Mouse (Mus musculus) stomach, postnatal 0 days (tissue): ENCODE data around the gene Gle1. TPM values are rescaled to one million over a fixed set of nuclear protein-coding genes. Genes with fewer than 3 reads are reported as not detected.

ENCODE experiments used
- ATAC-seq: fragments of 200-750 bp; cut with Nextera tagmentation; 2 replicates; pipeline ENCODE4 v1.8.0; 2017; ENCODE audit not compliant: low FRiP score, low TSS enrichment
- DNase-seq: peaks from one replicate; pipeline ENCODE4 v3.0.0-alpha.2; 2016; ENCODE audit warnings: low spot score
- H3K27ac ChIP-seq: fragments of 300-500 bp; sonication (generic); replicated peaks from 2 replicates; pipeline ENCODE4 v1.5.1; 2014; ENCODE audit warnings: mild to moderate bottlenecking, control low read depth
- H3K27me3 ChIP-seq: fragments of 300-500 bp; sonication (generic); 2 replicates; pipeline ENCODE4 v1.6.1; 2014; ENCODE audit warnings: low read length; ENCODE audit not compliant: control insufficient read depth, insufficient read depth
- H3K36me3 ChIP-seq: fragments of 300-500 bp; sonication (generic); 2 replicates; pipeline ENCODE4 v1.6.1; 2014; ENCODE audit warnings: low read length, mixed read lengths; ENCODE audit not compliant: control insufficient read depth, insufficient read depth
- H3K4me1 ChIP-seq: fragments of 300-500 bp; sonication (generic); replicated peaks from 2 replicates; pipeline ENCODE4 v1.6.1; 2014; ENCODE audit warnings: antibody characterized with exemption; ENCODE audit not compliant: control insufficient read depth, insufficient read depth
- H3K4me2 ChIP-seq: fragments of 300-500 bp; sonication (generic); replicated peaks from 2 replicates; pipeline ENCODE4 v1.6.1; 2014; ENCODE audit warnings: low read depth, mild to moderate bottlenecking, control low read depth, moderate library complexity
- H3K4me3 ChIP-seq: fragments of 300-500 bp; sonication (generic); 2 replicates; pipeline ENCODE4 v1.5.1; 2014; ENCODE audit warnings: low read depth, low read length, control low read depth
- H3K9ac ChIP-seq: fragments of 300-500 bp; sonication (generic); 2 replicates; pipeline ENCODE4 v1.6.1; 2014; ENCODE audit warnings: mild to moderate bottlenecking, low read length, control low read depth, mixed read lengths
- H3K9me3 ChIP-seq: fragments of 300-500 bp; sonication (generic); 2 replicates; pipeline ENCODE4 v1.6.1; 2016; ENCODE audit warnings: low read length; ENCODE audit not compliant: control insufficient read depth
- CTCF ChIP-seq: IDR thresholded peaks from 2 replicates; pipeline ENCODE4 v1.5.1; 2016; ENCODE audit warnings: antibody characterized with exemption, low read depth, mild to moderate bottlenecking, moderate library complexity
- EP300 ChIP-seq: optimal IDR thresholded peaks from 2 replicates; pipeline ENCODE3; 2016; ENCODE audit warnings: antibody characterized with exemption
- WGBS: fragments of 180-500 bp; shearing (Covaris S2); extraction: QIAGEN DNeasy Blood & Tissue Kit; methylation state at CpG from one replicate; pipeline ENCODE4 v1.1.7; 2014; 5-methylcytosine and 5-hydroxymethylcytosine counted together
- polyA plus RNA-seq: library from polyadenylated mRNA; unstranded; fragments of >200 nt; fragmentation: Nextera tagmentation; extraction: Ambion mirVana; gene quantifications from 2 replicates; pipeline ENCODE4 v1.2.1, GENCODE M21; 2015

The Gle1 gene
- polyA plus RNA-seq, 1 experiment from 2014 or later = 22.7 TPM

DNA sequence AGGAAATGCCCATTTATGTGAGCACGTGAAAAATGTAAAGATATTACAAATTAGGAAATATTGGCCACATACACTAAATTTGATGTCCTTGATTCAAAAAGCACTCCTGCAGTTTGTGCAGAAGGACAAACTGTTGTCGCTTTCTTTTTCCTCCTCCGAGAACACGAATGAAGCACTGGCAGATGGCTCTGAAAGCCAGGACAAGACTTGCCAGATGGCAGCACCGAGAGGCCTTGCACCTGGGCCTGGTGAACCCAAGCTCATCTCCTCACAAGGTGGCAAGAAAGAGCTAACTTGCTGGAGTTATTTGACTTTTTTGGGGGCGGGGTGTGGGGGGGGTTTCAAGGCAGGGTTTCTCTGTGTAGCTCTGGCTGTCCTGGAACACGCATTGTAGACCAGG is 5.6 kb downstream of the Gle1 start:
- Histone ChIP-seq H3K27me3 (no peaks in the 10 kb centered on the region), H3K4me3 (no peak overlapping the region), H3K4me2 (no peak overlapping the region), H3K4me1 (peaks cover 4% of the 10 kb centered on the region; the same call in 1 of the 2 replicates), H3K36me3 (peaks cover 3% of the 10 kb centered on the region; the same call in 1 of the 2 replicates), H3K9ac (no peak overlapping the region), H3K9me3 (no peaks in the 10 kb centered on the region), H3K27ac (no peak overlapping the region)
- 89% methylated on average over 7 of the region's 7 CpGs for WGBS
- no peak for TF ChIP-seq CTCF
- no peak for TF ChIP-seq EP300
- ATAC-seq (no peak), DNase-seq (no peak)

DNA sequence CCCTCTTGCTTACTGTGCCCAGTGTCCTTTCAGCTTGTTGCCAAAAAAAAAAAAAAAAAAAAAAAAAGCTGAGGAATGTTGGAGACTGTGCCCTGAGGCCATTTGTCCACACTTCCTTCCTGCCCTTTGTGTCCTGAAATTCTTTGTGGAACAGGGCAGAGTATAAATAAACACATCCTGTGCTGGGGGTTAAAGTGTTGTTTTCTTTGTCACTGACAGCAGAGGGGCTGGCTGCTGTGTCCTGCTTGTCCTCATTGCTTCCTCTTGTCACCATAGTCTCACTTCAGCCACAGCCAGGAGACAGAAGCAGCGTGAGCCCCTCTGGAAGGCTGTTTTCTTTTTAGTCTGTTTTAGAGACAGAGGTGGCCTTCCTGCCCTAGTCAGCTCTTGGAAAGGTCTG is 9.5 kb downstream of the Gle1 start:
- DNase-seq (no peak), ATAC-seq (no peak; the same call in 1 of the 2 replicates)
- Histone ChIP-seq H3K27me3 (no peaks in the 10 kb centered on the region), H3K9ac (no peak overlapping the region), H3K4me1 (no peaks in the 10 kb centered on the region), H3K27ac (peak overlapping the region; percentile 63), H3K9me3 (no peaks in the 10 kb centered on the region), H3K4me2 (no peak overlapping the region), H3K36me3 (peaks cover 6% of the 10 kb centered on the region; the same call in 1 of the 2 replicates), H3K4me3 (no peak overlapping the region)
- TF ChIP-seq CTCF (no peak), EP300 (no peak)
- WGBS = 36% methylated on average over 1 of the region's 1 CpGs

DNA sequence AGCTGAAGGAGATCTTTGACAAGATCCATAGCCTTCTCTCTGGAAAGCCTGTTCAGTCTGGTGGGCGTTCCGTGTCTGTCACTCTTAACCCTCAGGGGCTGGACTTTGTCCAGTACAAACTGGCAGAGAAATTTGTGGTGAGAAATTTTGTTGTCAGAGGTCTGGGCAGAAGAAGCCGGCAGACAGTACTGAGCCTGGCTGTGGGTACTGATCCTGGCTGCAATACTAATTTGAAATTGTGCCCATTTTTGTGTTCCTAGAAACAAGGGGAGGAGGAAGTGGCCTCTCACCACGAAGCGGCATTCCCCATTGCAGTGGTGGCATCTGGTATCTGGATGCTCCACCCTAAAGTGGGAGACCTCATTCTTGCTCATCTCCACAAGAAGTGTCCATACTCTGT is 13.7 kb downstream of the Gle1 start:
- Histone ChIP-seq H3K27me3 (no peaks in the 10 kb centered on the region), H3K27ac (no peak overlapping the region), H3K4me2 (no peak overlapping the region), H3K36me3 (peaks cover 12% of the 10 kb centered on the region), H3K9me3 (no peaks in the 10 kb centered on the region), H3K4me1 (no peaks in the 10 kb centered on the region), H3K9ac (no peak overlapping the region), H3K4me3 (no peak overlapping the region)
- ATAC-seq (no peak), DNase-seq (no peak)
- TF ChIP-seq EP300 (no peak), CTCF (no peak)
- WGBS = 89% methylated on average over 5 of the region's 5 CpGs

DNA sequence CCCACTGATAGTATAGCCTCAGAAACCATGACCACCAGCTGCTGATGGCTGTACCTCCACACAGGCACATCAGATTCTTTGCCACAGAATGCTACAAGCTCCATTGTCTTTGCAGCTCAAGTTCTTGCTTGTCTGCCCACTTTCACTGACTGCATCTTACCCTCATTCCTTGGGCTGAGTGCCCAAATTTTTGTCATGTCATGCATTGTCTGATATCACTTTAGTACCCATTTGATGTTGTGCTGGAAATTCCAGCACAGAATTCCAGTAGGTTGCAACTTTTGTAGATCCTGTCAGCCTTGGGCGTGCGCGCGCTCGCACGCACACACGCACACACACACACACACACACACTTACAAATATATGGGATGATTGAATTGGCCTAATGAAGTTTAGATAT is 26.0 kb downstream of the Gle1 start:
- Histone ChIP-seq H3K9ac (no peak overlapping the region), H3K4me1 (peaks cover 3% of the 10 kb centered on the region; the same call in 1 of the 2 replicates), H3K27me3 (no peaks in the 10 kb centered on the region), H3K9me3 (no peaks in the 10 kb centered on the region), H3K4me2 (no peak overlapping the region), H3K4me3 (no peak overlapping the region), H3K36me3 (peaks cover 4% of the 10 kb centered on the region), H3K27ac (no peak overlapping the region)
- ATAC-seq (no peak), DNase-seq (no peak)
- no peak for TF ChIP-seq EP300
- no peak for TF ChIP-seq CTCF
- 81% methylated on average over 7 of the region's 7 CpGs for WGBS

DNA sequence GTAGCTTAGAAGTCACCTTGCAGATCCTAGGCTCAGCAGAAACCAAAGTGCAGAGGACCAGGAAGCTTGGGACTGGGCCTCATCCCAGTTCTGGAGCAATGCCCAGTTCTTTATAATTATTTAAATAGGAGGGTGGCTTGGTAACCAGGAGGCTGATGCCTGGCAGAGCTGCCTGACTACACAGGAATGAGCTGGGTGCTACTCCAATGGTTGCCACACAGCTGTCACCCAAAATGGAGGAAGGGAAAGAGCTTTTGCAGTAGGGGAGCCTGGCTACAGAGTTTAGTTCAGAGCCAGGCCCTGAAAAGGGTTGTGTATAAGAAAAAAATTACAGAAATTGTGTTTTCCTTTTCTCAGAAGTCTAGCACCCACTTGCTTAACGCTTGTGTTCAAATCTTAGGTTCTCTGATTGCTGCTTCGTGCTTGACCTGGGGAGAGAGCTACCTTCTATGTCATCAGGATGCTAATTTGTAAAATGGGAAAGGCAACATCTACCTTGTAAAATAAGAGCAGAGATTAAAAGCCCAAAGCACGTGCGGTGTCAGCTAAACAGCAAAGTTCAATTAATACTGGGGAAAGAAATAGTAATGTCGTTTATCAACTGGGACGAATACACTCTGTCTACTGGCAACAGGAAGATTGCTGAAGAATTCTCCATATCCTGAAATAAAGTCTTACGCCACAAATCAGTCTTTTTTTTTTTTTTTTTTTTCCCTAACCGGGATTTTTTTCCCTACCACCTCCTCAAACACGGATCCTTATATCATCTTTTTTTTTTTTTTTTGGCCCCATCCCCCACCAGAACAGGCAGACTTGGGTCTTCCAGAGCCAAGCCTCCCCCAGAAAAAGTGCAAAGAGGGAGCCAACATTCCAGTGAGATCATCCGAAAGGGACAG is 29.4 kb downstream of the Gle1 start:
- H3K36me3 ChIP-seq = 0 out of 2 replicates have a peak, but pooled peaks cover 4% of the 10 kb centered on the region
- peak; percentile 73 for DNase-seq
- no peaks in the 10 kb centered on the region for H3K9me3 ChIP-seq
- peak overlapping the region; percentile 98 for H3K9ac ChIP-seq
- peak; percentile 47 for ATAC-seq
- 7% methylated on average over 10 of the region's 10 CpGs for WGBS
- H3K27ac ChIP-seq = peak overlapping the region; percentile 95
- H3K4me3 ChIP-seq = peak overlapping the region; percentile 100
- peak overlapping the region; percentile 73 for H3K4me2 ChIP-seq
- TF ChIP-seq EP300 = no peak
- H3K27me3 ChIP-seq = no peaks in the 10 kb centered on the region
- peaks cover 9% of the 10 kb centered on the region for H3K4me1 ChIP-seq

DNA sequence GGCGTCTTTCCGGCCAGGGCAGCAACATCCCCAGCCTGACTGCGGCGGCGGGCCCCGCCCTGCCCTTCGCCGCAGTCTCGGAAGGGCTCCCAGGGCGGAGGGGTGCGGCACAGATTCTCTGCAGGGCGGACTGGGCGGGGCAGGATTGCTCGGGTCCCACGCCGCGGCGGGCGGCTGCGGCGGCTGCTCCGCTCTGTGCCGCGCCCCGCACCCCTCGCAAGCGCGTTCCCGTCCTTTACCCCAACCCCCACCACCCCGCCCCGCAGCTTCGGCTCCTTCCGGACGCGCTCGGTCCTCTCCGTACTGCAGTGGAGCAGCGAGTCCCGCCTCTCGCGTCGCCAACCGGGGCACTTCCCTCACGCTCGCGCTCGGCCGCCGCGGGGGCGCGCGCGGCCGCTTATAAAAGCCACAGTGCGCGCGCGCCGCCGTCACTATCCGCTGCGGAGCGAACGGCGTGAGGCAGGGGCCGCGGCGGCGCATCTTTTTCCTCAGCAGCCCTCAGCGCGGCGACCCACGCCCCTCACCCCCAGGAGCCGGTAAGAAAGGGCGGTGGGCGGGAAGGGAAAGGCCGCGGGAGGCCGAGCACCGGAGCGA is 30.1 kb downstream of the Gle1 start, which contains the start of gene Sptan1:
TSS of gene Sptan1 (plus strand) at position 311 of the 594 bp plus-strand sequence.
- ATAC-seq (peak; percentile 99), DNase-seq (peak; percentile 99)
- peak within 1 kb of the TSS; percentile 73 for H3K4me2 ChIP-seq
- H3K36me3 ChIP-seq = 0 out of 2 replicates have a peak, but pooled peaks cover 4% of the 10 kb centered on the region
- H3K27me3 ChIP-seq = no peaks in the 10 kb centered on the region
- under 1% methylated on average over 66 of the region's 82 CpGs for WGBS
- no peaks in the 10 kb centered on the region for H3K9me3 ChIP-seq
- peak within 1 kb of the TSS; percentile 100 for H3K4me3 ChIP-seq
- TF ChIP-seq EP300 = no peak
- no peak for TF ChIP-seq CTCF
- peaks cover 9% of the 10 kb centered on the region for H3K4me1 ChIP-seq
- H3K9ac ChIP-seq = peak within 1 kb of the TSS; percentile 98
- H3K27ac ChIP-seq = peak within 1 kb of the TSS; percentile 95
